Mouse (Mus musculus) lung, embryonic 15.5 days (tissue): Measurements from ENCODE around the gene Rnf169. TPM values are rescaled to one million over a fixed set of nuclear protein-coding genes. Genes with fewer than 3 reads are reported as not detected.

Source experiments
- ATAC-seq: fragments of 200-750 bp; cut with Nextera tagmentation; 2 replicates; pipeline ENCODE4 v1.8.0; 2017; ENCODE audit warnings: moderate number of reproducible peaks, borderline replicate concordance; ENCODE audit not compliant: low FRiP score, low TSS enrichment; ENCODE audit errors: extremely low read depth
- H3K27ac ChIP-seq: fragments of 300-500 bp; sonication (generic); 2 replicates; pipeline ENCODE4 v1.5.1; 2015; ENCODE audit warnings: moderate library complexity, mild to moderate bottlenecking, inconsistent platforms
- H3K27me3 ChIP-seq: fragments of 300-500 bp; sonication (generic); 2 replicates; pipeline ENCODE4 v1.6.1; 2015; ENCODE audit warnings: inconsistent platforms
- H3K36me3 ChIP-seq: fragments of 300-500 bp; sonication (generic); 2 replicates; pipeline ENCODE4 v1.6.1; 2015; ENCODE audit warnings: inconsistent platforms
- H3K4me1 ChIP-seq: fragments of 300-500 bp; sonication (generic); 2 replicates; pipeline ENCODE4 v1.6.1; 2015; ENCODE audit warnings: inconsistent platforms
- H3K4me2 ChIP-seq: fragments of 300-500 bp; sonication (generic); 2 replicates; pipeline ENCODE4 v1.6.1; 2015; ENCODE audit warnings: inconsistent platforms, mild to moderate bottlenecking, moderate library complexity
- H3K4me3 ChIP-seq: fragments of 300-500 bp; sonication (generic); 2 replicates; pipeline ENCODE4 v1.5.1; 2015; ENCODE audit warnings: mild to moderate bottlenecking, inconsistent platforms
- H3K9ac ChIP-seq: fragments of 300-500 bp; sonication (generic); 2 replicates; pipeline ENCODE4 v1.6.1; 2015; ENCODE audit warnings: inconsistent platforms
- H3K9me3 ChIP-seq: fragments of 300-500 bp; sonication (generic); 2 replicates; pipeline ENCODE4 v1.6.1; 2016; ENCODE audit warnings: inconsistent platforms
- WGBS: fragments of 180-500 bp; shearing (Covaris S2); methylation state at CpG from one replicate; pipeline ENCODE4 v1.1.7; 2015; 5-methylcytosine and 5-hydroxymethylcytosine counted together
- polyA plus RNA-seq: library from polyadenylated mRNA; unstranded; fragments of >200 nt; fragmentation: Nextera tagmentation; extraction: Ambion mirVana; gene quantifications from 2 replicates; pipeline ENCODE4 v1.2.1, GENCODE M21; 2015

Rnf169 gene
- polyA plus RNA-seq, 1 experiment from 2014 or later = 5.6 TPM

GRCm38 (mm10) chr7:99878254-99878653 lies 102.0 kb downstream of the Rnf169 start:
- Histone ChIP-seq H3K4me1 (no peaks in the 10 kb centered on the region), H3K9me3 (no peaks in the 10 kb centered on the region), H3K27ac (no peak overlapping the region), H3K9ac (no peak overlapping the region), H3K4me3 (no peak overlapping the region), H3K4me2 (no peak overlapping the region), H3K27me3 (no peaks in the 10 kb centered on the region), H3K36me3 (no peaks in the 10 kb centered on the region)
- WGBS = 65% methylated on average over 2 of the region's 2 CpGs
- no peak for ATAC-seq

- H3K27me3 ChIP-seq = no peaks in the 10 kb centered on the region
- H3K4me2 ChIP-seq = no peak overlapping the region
- no peak overlapping the region for H3K27ac ChIP-seq
- H3K36me3 ChIP-seq = no peaks in the 10 kb centered on the region
- no peak overlapping the region for H3K9ac ChIP-seq
- H3K4me3 ChIP-seq = no peak overlapping the region
- ATAC-seq = no peak
- H3K9me3 ChIP-seq = no peaks in the 10 kb centered on the region
- WGBS = 2% methylated on average over 3 of the region's 3 CpGs
- no peaks in the 10 kb centered on the region for H3K4me1 ChIP-seq
Observed at GRCm38 (mm10) chr7:99876345-99876744, 103.9 kb downstream of the Rnf169 start.

DNA sequence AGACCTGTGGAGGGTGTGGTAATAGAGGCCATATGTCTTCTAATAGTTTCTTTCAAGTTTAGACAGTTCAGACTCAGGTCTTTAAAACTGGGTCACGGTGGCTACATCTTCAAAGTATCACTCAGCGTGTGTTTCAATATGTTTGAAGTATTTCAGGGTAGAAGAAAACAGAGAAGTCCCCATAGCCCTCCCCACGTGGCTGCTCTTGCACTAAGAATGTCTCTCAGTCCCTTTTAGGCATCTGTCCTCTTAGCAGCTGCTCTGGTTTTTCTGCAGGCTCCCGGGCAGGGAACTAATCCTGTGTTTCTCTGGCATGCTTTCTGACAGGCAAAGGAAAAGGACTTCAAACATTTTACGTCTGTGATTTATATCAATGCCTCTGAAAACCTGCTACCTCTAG lies 104.4 kb downstream of the Rnf169 start:
- Histone ChIP-seq H3K4me2 (no peak overlapping the region), H3K4me1 (no peaks in the 10 kb centered on the region), H3K4me3 (no peak overlapping the region), H3K9me3 (no peaks in the 10 kb centered on the region), H3K9ac (no peak overlapping the region), H3K27ac (no peak overlapping the region), H3K27me3 (no peaks in the 10 kb centered on the region), H3K36me3 (no peaks in the 10 kb centered on the region)
- 41% methylated on average over 5 of the region's 5 CpGs for WGBS
- no peak for ATAC-seq

- H3K4me1 ChIP-seq = no peaks in the 10 kb centered on the region
- H3K4me2 ChIP-seq = no peak overlapping the region
- no peaks in the 10 kb centered on the region for H3K36me3 ChIP-seq
- WGBS = 72% methylated on average over 6 of the region's 6 CpGs
- no peak overlapping the region for H3K27ac ChIP-seq
- H3K4me3 ChIP-seq = no peak overlapping the region
- ATAC-seq = no peak
- H3K27me3 ChIP-seq = no peaks in the 10 kb centered on the region
- H3K9me3 ChIP-seq = no peaks in the 10 kb centered on the region
- no peak overlapping the region for H3K9ac ChIP-seq
Observed at GRCm38 (mm10) chr7:99873965-99874364, 106.3 kb downstream of the Rnf169 start.

Other genes starting within 250 kb of the Rnf169 start
- gene Olfr521, start 216.9 kb downstream of the Rnf169 start, polyA plus RNA-seq = not detected in 2 replicates
- 5.0 and 5.3 TPM in 2 replicates for gene Neu3, start 152.0 kb downstream of the Rnf169 start, polyA plus RNA-seq
- 0.26 and 0.36 TPM in 2 replicates for gene Xrra1, start 121.3 kb downstream of the Rnf169 start, polyA plus RNA-seq
- gene Spcs2, start 117.0 kb downstream of the Rnf169 start, polyA plus RNA-seq = 400 and 403 TPM in 2 replicates
- not detected in 2 replicates for gene Chrdl2, start 25.7 kb upstream of the Rnf169 start, polyA plus RNA-seq
- 61.1 and 62.2 TPM in 2 replicates for gene Pold3, start 141.1 kb upstream of the Rnf169 start, polyA plus RNA-seq
- 20.1 and 22.1 TPM in 2 replicates for gene Lipt2, start 178.8 kb upstream of the Rnf169 start, polyA plus RNA-seq
- 1.5 TPM in 2 replicates for gene Kcne3, start 196.1 kb upstream of the Rnf169 start, polyA plus RNA-seq
- gene Pgm2l1, start 246.9 kb upstream of the Rnf169 start, polyA plus RNA-seq = 2.2 and 2.4 TPM in 2 replicates